Mouse (Mus musculus) kidney, adult 8-10 months (tissue): ENCODE measurements around the gene Tgoln1.
A peak's percentile ranks its signal among the peaks of the same experiment; 100 is the strongest.

ENCODE experiments used
- DNase-seq, 2 experiments: peaks; one replicate each; pipeline ENCODE4 v3.0.0; 2022

Gene Tgoln1

GRCm38 (mm10) chr6:72616643-72617288 lies at the start of gene Tgoln1:
Gene Tgoln1, minus strand, starts transcription at chr6:72617000.
- DNase-seq = peak; percentile 93

GRCm38 (mm10) chr6:72664290-72664689 lies 47.5 kb upstream of the Tgoln1 start:
- DNase-seq = no peak

GRCm38 (mm10) chr6:72663000-72663399 lies 46.2 kb upstream of the Tgoln1 start:
- DNase-seq = no peak

- no peak for DNase-seq
These were observed 43.6 kb upstream of the Tgoln1 start for GRCm38 (mm10) chr6:72660391-72660720.

- no peak for DNase-seq
These were observed 43.1 kb upstream of the Tgoln1 start for GRCm38 (mm10) chr6:72659717-72660390.

GRCm38 (mm10) chr6:72658006-72658405 lies 41.2 kb upstream of the Tgoln1 start:
- DNase-seq = no peak

- no peak for DNase-seq
These were observed 39.2 kb upstream of the Tgoln1 start for GRCm38 (mm10) chr6:72656053-72656442.

DNA sequence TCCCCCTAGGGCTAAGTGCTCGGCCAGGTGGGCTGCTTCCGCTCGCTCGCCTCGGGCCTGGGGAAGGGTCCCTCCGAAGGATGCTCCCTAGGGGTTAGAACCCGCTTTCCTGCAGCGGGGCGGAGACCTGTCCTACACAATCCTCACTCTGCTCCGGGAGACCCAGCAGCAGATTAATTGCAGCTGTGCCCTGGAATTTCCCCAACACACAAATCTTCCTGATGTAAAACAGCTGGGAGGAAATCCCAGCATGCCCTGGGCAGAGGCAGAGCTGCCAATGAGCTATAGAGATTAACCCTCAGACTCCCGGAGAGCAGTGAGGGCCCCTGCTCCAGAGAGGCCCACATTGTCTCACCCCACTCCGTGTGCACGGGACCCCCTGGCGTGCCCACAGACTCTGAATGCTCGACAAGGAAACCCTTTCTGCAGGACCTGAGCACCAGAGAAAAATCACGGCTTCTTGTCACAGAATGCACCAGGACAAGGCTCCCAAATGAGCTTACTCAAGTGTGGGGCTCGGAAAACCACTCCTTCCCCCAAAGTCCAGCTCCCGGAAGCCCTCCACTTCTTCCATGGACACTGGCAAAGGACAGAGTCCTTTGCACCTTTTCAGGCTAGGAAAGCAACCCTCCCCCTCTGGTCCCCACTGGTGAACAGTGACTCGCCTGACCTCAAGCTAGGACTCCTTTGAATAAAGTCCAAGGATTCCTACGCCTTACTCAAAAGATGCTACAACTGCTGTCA lies 38.7 kb upstream of the Tgoln1 start:
- DNase-seq = peak; percentile 71 to 75

- no peak for DNase-seq
These were observed 37.6 kb upstream of the Tgoln1 start for GRCm38 (mm10) chr6:72654355-72654754.

DNA sequence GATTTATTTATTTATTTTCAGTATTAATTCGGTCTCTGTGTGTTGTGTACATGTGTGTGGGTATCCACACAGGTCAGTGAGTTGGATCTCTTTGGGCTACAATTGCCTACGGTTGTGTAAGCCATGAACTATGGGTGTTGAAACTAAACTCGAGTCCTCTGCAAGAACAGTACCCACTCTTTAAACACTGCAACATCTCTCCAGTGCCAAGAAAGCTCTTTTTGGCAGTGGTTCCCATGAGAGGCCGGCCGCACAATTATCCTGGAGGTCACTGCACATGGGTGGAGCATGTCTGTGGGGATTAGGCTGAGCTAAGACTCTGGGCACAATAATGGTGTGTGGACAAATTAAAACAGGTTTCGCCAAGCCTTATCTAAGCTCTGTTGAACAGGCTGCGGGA lies 36.6 kb upstream of the Tgoln1 start:
- DNase-seq = peak in 1 of 2 experiments; percentile 59

GRCm38 (mm10) chr6:72650338-72650851 lies 33.6 kb upstream of the Tgoln1 start:
- DNase-seq = no peak

- no peak for DNase-seq
These were observed 31.3 kb upstream of the Tgoln1 start for GRCm38 (mm10) chr6:72648002-72648595.

GRCm38 (mm10) chr6:72647383-72647820 lies 30.6 kb upstream of the Tgoln1 start:
- peak; percentile 45 to 72 for DNase-seq

DNA sequence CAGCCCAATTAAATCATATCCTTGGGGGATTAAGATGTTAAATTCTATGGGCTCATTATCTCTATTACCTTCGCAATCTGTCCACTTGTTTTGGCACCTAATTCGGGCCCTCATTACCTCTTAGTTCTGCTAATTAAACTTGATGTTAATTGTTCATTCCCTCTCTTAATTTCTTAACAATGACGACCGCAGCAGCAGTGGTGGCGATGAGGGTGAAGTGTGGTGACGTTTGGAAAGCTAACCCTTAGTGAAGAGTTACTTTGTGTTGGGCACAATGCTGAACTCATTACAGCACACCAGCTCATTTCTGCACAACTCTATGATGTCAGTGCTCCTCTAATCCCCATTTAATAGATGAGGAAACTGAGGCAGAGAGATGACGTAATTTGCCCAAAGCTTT lies 28.6 kb upstream of the Tgoln1 start:
- no peak for DNase-seq

- no peak for DNase-seq
These were observed 27.8 kb upstream of the Tgoln1 start for GRCm38 (mm10) chr6:72644576-72644975.

- DNase-seq = no peak
These were observed 24.6 kb upstream of the Tgoln1 start for GRCm38 (mm10) chr6:72641218-72641954.

DNA sequence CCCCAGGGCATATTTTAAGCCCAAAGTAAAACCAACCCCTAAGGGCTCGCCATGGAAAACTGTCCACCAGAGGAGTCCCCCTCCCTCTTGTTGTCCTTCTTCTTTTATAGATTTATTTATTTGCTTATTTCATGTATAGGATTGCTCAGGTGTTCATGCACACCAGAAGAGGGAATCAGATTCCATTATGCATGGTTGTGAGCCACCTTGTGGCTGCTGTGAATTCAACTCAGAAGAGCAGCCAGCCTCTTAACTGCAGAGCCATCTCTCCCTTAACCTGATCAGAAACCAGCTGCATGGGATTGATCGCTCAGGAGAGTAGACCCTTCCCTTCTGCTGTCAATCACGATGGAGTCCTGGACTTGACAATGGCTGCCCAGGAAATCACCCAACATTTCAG lies 20.1 kb upstream of the Tgoln1 start:
- DNase-seq = peak in 1 of 2 experiments; percentile 40

GRCm38 (mm10) chr6:72635760-72636431 lies 19.1 kb upstream of the Tgoln1 start:
- DNase-seq = peak; percentile 66 to 81

GRCm38 (mm10) chr6:72634311-72634710 lies 17.5 kb upstream of the Tgoln1 start:
- no peak for DNase-seq

DNA sequence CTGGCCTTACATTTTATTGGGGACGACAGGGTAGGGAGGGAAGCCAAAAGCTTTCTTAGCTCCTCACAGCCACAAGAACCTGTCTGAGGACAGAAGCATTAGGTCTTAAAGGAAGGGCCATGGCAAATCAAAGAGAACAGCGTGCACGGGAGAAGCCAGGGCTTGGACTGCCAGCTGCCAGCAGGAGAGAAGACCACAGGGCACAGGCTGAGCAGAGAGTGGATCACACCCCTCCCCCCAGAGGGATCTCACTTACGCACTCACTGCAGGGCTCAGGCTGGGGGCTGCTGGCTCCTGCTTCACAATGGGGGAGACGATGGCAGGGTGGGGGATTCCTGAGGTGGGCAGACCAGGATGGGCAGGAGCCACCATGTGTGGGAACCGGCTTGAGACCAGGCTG lies 14.9 kb upstream of the Tgoln1 start:
- DNase-seq = no peak

DNA sequence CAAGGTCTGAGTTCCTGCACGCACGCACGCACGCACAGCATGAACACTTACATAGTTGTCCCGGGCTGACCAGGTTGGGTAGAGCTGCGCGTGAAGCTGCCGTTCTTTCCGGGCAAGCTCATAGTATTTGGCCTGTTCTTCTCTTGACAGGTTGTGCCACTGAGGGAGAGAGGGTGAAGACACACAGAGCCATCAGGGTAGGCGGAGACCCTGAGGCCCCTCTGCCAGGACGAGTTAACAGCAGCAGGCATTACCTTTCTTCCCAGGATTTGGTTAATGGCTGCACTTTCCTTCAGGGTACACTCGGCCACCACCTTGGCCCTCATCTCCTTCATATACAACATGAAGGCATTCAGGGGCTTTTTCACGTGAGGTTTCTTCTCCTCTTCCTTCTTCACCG lies 14.2 kb upstream of the Tgoln1 start:
- DNase-seq = no peak

DNA sequence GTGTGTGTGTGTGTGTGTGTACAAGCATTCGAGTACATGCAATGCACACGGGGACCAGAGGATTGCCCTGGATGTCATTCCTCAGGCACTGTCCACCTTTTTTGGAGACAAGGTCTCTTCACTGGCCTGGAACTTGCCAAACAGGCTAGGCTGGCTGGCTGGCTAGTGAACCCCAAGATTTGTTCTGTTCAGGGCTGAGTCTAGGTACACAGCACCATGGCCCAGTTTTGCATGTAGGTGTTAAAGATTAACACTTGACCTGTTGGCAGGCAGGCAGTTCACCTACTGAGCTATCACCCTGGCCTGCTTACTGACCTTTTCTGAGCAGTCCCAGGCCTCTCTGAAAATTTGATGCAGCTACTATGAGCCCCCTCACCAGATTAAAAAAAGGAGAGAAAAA lies 13.6 kb upstream of the Tgoln1 start:
- DNase-seq = peak; percentile 64 to 83
